ENCODE assay signal across 12 mouse cellular contexts in genomic region chr10:94020587-94020986, GRCm38 (mm10). TPM values are rescaled to one million over a fixed set of nuclear protein-coding genes. Genes with fewer than 3 reads are reported as not detected.
DNase-seq lines count a peak whose midpoint lies in the region; ATAC-seq lines count a peak whose summit lies in the region.
"Had no signal": no experiment of that assay in that cellular context is flagged by ENCODE, and none has a peak within 500 bp of the region (broad histone marks: within the 10 kb centered on the region; RNA-seq: fewer than 3 reads in every experiment).

No protein-coding gene starts in this region.

- no peaks in the 10 kb centered on the region for H3K9me3 ChIP-seq in liver, embryonic 11.5 days (ENCODE audit: control insufficient read depth, low read length)
- H3K9me3 ChIP-seq: limb, embryonic 13.5 days; neural tube, embryonic 15.5 days had no signal

- peak overlapping the region; percentile 10; the same call in 1 of the 2 replicates for H3K4me2 ChIP-seq in liver, embryonic 11.5 days
- H3K4me2 ChIP-seq: limb, embryonic 13.5 days; neural tube, embryonic 15.5 days had no signal

- no peak overlapping the region for H3K9ac ChIP-seq in liver, embryonic 11.5 days (ENCODE audit: low read depth, low read length)
- H3K9ac ChIP-seq: limb, embryonic 13.5 days; neural tube, embryonic 15.5 days had no signal

- 60% methylated on average over 5 of the region's 5 CpGs for WGBS in liver, embryonic 11.5 days

- H3K27ac ChIP-seq in liver, embryonic 11.5 days (ENCODE audit: low read depth, low read length) = no peak overlapping the region
- H3K27ac ChIP-seq: limb, embryonic 13.5 days; neural tube, embryonic 15.5 days had no signal

- peak; percentile 30 for DNase-seq in lung, postnatal 36 days
- no peak for DNase-seq in lung, postnatal 10 days
- peak; percentile 54 for DNase-seq in ZHBTc4 (ENCODE audit: low read depth, low spot score)
- DNase-seq in liver, embryonic 11.5 days (ENCODE audit: low spot score) = no peak
- DNase-seq in right cerebral cortex, postnatal 36 days (ENCODE audit: low spot score in 2 of 2) = no peak
- no peak for DNase-seq in cerebellum, postnatal 14 days
- DNase-seq: layer of hippocampus, adult 9-11 months; midbrain, embryonic 14.5 days; right cerebral cortex, postnatal 14 days had no signal

- no peaks in the 10 kb centered on the region for H3K27me3 ChIP-seq in liver, embryonic 11.5 days (replicated peaks; ENCODE audit: control insufficient read depth, insufficient read depth, low read length)
- H3K27me3 ChIP-seq: limb, embryonic 13.5 days; neural tube, embryonic 15.5 days had no signal

- H3K36me3 ChIP-seq in liver, embryonic 11.5 days (ENCODE audit: control insufficient read depth, insufficient read depth, low read length) = no peaks in the 10 kb centered on the region

- ATAC-seq in liver, embryonic 11.5 days (replicated peaks; ENCODE audit: low FRiP score) = peak; percentile 81
- ATAC-seq in frontal cortex, adult (ENCODE audit: low TSS enrichment) = no peak

- H3K4me1 ChIP-seq in liver, embryonic 11.5 days (replicated peaks; ENCODE audit: control insufficient read depth, insufficient read depth, low read length) = peaks cover 15% of the 10 kb centered on the region
- H3K4me1 ChIP-seq: neural tube, embryonic 15.5 days had no signal

- H3K4me3 ChIP-seq in liver, embryonic 11.5 days (ENCODE audit: low read depth, low read length) = no peak overlapping the region
- H3K4me3 ChIP-seq: limb, embryonic 13.5 days; neural tube, embryonic 15.5 days had no signal

RNA-seq across cellular contexts. Expression of gene Vezt, which starts 15.0 kb away (rescaled TPM):
- 18.9 and 19.7 TPM in 2 replicates for polyA plus RNA-seq in liver, embryonic 11.5 days (2014; fragmentation: Nextera tagmentation; extraction: Ambion mirVana)

RNA-seq across cellular contexts. Expression of gene Fgd6, which starts 15.2 kb away (rescaled TPM):
- 5.5 and 6.4 TPM in 2 replicates for polyA plus RNA-seq in liver, embryonic 11.5 days (2014; fragmentation: Nextera tagmentation; extraction: Ambion mirVana)

Comparison
In these comparisons a context has a peak if more than half of its experiments do, and no peak if none do; other contexts are left out.
1. DNase-seq: peak in lung, postnatal 36 days (single experiment) and ZHBTc4 (single experiment); none in lung, postnatal 10 days (single experiment), liver, embryonic 11.5 days (single experiment), right cerebral cortex, postnatal 36 days (0 of 2) and cerebellum, postnatal 14 days (0 of 2).